Mouse (Mus musculus) urinary bladder, adult 18-20 months (tissue): ENCODE results near the gene Dnaja2.

Experiments
- DNase-seq, 2 experiments: peaks; one replicate each; pipeline ENCODE4 v3.0.0; 2022; ENCODE audit warnings: low spot score in 2 of 2, mixed read lengths in 2 of 2

The Dnaja2 gene

DNA sequence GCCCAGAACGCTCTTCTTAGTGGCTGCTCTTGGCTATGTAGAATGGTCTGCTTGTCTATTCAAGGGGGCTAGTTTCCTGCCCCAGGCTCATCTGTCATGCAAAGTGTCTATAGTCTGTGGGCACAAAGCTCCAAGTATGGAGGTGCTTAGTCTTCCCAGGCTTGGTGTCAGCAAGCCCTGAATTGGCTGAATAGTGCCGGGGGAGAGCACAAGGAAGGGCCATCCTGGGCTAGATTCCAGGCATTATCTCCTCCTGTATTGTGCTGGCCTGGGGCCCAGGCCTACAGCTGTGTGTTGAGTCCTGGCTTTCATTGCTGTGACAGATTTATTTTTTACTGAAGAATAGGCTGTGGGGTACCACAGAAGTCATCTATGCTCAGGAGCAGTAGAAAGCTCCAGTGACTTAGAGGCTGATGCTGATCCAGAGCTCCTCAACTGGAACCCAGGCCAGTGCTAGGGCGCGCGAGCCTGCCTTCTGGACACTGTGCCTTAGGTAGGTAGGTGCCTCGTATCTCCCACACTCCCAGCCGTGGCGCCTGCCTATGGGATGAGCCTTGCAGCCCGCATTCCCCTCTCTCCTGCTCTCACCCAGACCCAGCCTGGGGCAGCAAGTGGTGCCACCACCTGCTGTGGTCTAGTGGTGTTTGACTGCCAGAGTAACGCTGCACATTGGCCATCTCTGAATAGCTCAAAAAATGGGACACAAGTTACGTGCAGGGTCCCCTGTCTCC, 54.0 kb downstream of the Dnaja2 start:
- no peak for DNase-seq

DNA sequence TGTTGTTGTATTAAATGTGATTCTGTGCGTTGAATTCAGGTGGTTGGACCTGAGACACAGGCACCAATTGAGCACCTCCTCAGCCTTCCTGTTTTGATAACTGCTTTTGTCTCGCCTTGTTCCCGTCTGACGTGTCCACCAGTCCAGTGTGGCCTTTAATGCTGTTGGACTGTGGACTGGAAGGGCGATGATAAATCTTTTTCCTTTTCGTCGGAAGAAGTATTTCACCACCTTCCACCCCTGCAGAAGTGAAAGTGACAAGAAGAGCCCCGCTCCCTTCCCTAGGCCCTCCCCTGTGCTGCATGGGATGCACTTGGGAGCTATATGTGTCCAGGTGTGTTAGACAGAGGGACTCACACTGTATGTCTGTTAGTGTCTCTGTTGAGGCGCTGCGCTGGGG, 54.7 kb downstream of the Dnaja2 start:
- no peak for DNase-seq

DNA sequence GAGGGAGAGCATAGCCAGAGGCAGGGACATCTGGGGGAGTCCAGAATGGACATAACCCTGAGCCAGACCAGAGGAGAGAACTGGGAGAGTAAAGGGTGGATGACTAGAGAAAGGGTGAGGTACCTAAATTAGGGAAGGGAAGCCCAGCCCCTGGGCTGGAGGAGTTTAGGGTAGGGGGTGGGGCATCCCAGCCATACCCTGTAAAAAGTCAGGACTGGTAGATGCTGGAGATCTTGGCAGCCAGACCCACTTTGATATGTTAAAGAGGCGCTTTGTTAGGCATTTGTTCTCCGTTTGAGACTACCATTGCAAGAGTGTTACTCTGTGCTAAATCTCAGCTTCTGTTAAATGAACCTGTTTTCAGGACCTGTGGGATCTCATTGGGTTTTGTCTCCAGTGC, 56.6 kb downstream of the Dnaja2 start:
- no peak for DNase-seq

DNA sequence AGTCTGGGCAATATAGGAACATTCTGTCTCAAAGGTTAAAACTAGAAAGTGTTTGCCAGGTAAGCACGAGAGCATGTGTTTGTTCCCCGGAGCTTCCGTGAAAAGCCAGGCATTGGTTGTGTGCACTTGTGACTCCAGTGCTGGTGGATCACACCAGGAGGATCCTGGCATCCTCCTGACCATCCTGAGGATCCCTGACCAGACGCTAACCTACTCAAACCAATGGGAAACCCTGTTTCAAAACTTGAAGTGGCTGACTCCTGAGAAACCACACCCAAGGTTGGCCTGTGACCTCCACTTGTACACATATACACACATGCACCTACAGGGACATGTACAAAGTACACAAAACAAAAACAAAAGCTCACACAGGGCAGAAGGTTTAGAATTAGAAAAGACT, 58.4 kb downstream of the Dnaja2 start:
- DNase-seq = no peak

DNA sequence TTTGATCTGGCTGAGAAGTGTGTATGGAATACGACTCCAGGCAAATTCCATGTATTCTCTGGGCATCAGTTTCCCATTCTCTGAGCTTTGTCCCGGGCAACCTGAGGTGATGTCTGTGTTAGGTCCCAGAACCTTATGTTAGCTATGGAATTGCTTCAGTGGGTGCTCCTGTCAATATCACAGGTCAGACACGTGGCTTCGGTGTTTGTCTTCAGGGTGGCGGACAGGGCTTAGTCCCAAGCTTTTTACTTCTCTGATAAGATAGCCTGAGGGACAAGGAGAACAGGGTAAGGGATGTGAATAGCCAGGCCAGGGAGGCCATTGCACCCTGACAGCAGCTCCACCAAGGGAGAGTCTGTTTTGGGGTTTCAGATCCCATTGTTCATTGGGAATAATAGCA, 59.0 kb downstream of the Dnaja2 start:
- no peak for DNase-seq

DNA sequence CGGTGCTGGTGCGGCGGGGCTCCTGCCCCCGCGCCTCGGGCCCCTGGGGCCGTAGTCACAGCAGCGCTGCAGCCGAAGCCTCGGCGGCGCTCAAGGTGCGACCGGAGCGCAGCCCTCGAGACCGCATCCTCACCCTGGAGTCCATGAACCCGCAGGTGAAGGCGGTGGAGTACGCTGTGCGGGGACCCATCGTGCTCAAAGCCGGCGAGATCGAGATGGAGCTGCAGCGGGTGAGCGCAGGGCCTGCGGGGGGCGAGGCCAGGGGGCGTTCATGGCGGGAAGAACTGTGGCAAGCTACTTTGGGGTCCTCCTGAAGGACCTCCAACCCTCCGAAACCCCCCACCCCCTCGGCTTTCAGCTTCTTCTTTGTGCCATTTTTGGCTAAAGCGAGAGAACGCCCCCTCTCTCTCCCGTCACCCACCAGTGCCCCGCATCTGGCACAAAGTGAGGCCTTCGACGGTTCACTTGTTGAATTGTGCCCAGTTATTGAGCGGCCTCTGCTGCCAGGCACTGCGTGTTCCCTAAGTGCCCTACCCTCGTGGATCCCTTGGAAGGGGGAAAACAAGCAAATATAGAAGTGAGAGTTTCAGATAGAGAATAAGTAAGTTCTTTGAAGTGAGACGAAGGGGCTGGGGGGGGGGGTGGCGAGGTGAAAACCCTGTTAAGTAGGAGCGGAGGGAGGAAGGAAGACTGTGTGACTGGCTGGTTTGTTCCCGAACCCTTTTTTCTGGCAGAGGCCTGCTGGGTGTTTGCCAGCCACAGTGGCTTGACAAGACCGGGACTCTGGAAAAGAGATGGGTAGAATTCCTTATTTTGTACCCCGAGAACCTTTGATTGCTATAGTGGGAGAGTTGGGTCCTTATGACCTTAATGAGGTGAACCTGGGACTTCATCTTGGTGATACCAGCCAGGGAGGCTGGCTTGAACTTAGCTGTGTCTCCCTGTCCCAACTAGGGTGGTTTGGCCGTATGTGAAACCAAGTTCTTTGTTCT, 61.9 kb downstream of the Dnaja2 start:
- no peak for DNase-seq

DNA sequence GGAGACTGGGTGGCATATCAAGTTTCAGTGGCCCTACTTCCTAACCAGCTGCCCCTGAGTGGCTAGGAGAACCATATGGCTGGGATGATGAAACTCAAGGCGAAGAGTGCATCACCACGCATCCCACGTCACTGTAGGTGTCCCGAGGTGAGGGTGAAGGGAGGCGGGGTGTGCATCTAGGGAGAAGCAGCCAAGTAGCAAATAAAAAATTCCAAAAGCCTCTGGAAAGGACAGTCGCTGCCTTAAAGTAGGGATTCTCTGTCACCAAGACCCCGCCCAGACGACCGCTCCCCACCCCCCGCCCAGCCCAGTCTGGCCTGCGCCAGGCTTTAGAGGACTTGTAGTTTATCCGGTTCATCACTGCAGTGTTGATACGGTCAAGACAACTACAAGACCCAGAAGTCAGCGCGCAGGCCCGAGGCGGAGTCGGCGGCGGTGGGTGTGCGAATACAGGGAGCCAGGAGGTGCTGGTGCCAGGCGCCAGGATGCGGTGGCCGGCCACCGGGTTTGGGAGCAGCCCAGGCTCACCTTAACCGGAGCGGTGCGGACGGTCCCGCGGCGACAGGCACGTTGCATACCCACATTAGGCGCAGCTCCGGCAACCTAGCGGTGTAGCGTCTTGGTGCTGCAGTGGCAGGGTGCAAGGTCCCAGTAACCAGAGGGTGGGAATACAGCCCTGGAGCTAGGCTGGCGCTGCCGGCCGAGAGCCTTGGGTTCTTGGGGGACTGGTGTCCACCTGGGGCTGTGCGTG, 62.8 kb downstream of the Dnaja2 start, which contains the start of gene Gpt2:
Gene Gpt2 (plus strand): TSS at position 452 of the 751 bp plus-strand sequence.
- peak; percentile 90 to 92 for DNase-seq

DNA sequence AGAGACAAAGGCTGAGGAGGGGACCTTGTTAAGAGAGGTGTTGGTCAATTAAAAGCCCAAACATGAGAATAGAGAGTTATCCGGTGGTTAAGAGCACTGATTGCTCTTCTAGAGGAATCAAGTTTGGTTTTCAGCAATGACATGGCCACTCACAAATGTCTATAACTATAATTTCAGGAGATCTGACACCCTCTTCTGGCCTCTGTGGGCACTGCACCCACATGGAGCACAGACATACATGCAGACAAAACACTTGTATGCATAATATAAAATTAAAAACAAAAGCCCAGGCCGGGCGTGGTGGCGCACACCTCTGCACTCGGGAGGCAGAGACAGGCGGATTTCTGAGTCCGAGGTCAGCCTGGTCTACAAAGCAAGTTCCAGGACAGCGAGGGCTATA, 65.6 kb downstream of the Dnaja2 start:
- DNase-seq = no peak

DNA sequence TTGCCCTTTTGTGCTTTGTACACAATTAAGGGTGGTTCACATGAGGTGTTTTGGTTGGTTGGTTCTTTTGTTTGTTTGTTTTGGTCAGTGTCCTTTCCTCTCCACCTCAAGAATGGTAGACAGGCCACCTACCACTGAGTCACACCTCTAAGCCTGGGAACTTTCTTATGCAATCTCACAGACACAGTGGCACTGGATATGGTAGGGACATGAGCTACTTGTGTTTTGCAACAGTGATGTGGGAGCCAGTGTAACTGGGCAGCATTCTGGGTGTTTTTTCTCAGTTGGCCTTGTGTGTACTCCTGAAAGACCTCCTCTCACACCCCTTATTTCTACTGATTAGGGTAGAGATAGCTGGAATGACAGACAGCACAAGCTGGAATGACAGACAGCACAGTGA, 66.5 kb downstream of the Dnaja2 start:
- no peak for DNase-seq

DNA sequence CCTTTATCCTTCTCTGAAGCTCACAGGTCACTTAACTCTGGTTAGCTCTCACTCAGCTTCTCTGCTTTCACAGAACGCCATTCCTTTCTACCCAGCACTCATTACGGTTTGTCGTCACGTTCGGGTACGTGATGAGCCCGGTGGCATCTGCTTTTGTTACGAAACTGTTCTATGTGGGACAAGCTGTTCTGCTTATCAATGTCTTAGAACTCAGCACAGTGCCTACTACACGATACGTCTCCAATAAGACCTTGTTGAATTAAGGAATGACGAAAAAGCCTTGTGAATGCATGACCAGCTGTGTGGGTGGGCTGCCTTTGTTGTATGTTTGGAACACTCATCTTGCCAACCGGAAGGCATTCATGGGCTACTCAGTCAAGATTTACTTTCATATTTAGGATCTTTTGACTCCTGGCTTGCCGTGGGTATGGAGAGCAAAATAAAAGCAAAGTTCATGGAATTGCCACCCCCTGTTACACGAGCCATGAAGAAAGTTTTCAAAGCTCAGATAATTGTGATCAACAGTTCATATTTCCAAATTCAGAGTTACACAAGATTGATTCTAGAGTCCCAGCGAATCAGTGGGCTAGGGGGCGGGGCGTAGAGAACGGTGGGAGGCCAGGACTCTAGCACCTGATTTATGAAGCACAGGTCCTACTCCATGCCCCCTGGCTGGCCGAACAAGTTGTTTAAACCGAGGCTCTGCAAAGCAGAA, 67.1 kb downstream of the Dnaja2 start:
- no peak for DNase-seq
